Mouse (Mus musculus): ENCODE data around the gene Ptprd.
A peak's percentile ranks its signal among the peaks of the same experiment; 100 is the strongest.

The Ptprd gene

GRCm38 (mm10) chr4:76405862-76406454 is 1805.8 kb downstream of the Ptprd start:
- no peak for DNase-seq (ENCODE audit: low read depth, low spot score)

GRCm38 (mm10) chr4:76403219-76403618 is 1808.5 kb downstream of the Ptprd start:
- DNase-seq (ENCODE audit: low read depth, low spot score) = no peak

- no peak for DNase-seq (ENCODE audit: low read depth, low spot score)
These were observed 1823.9 kb downstream of the Ptprd start for GRCm38 (mm10) chr4:76387887-76388286.

- DNase-seq (ENCODE audit: low read depth, low spot score) = no peak
These were observed 1824.6 kb downstream of the Ptprd start for GRCm38 (mm10) chr4:76386978-76387824.

GRCm38 (mm10) chr4:76385818-76386217 is 1825.9 kb downstream of the Ptprd start:
- DNase-seq (ENCODE audit: low read depth, low spot score) = no peak

GRCm38 (mm10) chr4:76380312-76380917 is 1831.3 kb downstream of the Ptprd start:
- DNase-seq (ENCODE audit: low read depth, low spot score) = no peak

GRCm38 (mm10) chr4:76370041-76370880 is 1841.5 kb downstream of the Ptprd start:
- DNase-seq (ENCODE audit: low read depth, low spot score) = no peak

- DNase-seq (ENCODE audit: low read depth, low spot score) = no peak
These were observed 1842.7 kb downstream of the Ptprd start for GRCm38 (mm10) chr4:76369101-76369500.

GRCm38 (mm10) chr4:76368291-76368690 is 1843.5 kb downstream of the Ptprd start:
- DNase-seq (ENCODE audit: low read depth, low spot score) = no peak

GRCm38 (mm10) chr4:76367285-76367684 is 1844.5 kb downstream of the Ptprd start:
- no peak for DNase-seq (ENCODE audit: low read depth, low spot score)

GRCm38 (mm10) chr4:76365871-76366270 is 1845.9 kb downstream of the Ptprd start:
- no peak for DNase-seq (ENCODE audit: low read depth, low spot score)

GRCm38 (mm10) chr4:76361546-76361945 is 1850.2 kb downstream of the Ptprd start:
- no peak for DNase-seq (ENCODE audit: low read depth, low spot score)

GRCm38 (mm10) chr4:76354167-76354566 is 1857.6 kb downstream of the Ptprd start:
- no peak for DNase-seq (ENCODE audit: low read depth, low spot score)

GRCm38 (mm10) chr4:76352468-76352867 is 1859.3 kb downstream of the Ptprd start:
- no peak for DNase-seq (ENCODE audit: low read depth, low spot score)

- no peak for DNase-seq (ENCODE audit: low read depth, low spot score)
These were observed 1860.4 kb downstream of the Ptprd start for GRCm38 (mm10) chr4:76351201-76351979.

GRCm38 (mm10) chr4:76350241-76350962 is 1861.4 kb downstream of the Ptprd start:
- no peak for DNase-seq (ENCODE audit: low read depth, low spot score)

- DNase-seq (ENCODE audit: low read depth, low spot score) = no peak
These were observed 1867.7 kb downstream of the Ptprd start for GRCm38 (mm10) chr4:76344059-76344458.

- DNase-seq (ENCODE audit: low read depth, low spot score) = no peak
These were observed 1873.8 kb downstream of the Ptprd start for GRCm38 (mm10) chr4:76337926-76338325.

- peak; percentile 34 for DNase-seq (ENCODE audit: low read depth, low spot score)
These were observed 1884.4 kb downstream of the Ptprd start for GRCm38 (mm10) chr4:76327346-76327745.

GRCm38 (mm10) chr4:76325646-76326045 is 1886.1 kb downstream of the Ptprd start:
- DNase-seq (ENCODE audit: low read depth, low spot score) = no peak

Measured in retina, adult 2 months (tissue).